Mouse (Mus musculus): ENCODE results near the gene Ahcy. TPM values are rescaled to one million over a fixed set of nuclear protein-coding genes. Genes with fewer than 3 reads are reported as not detected.

Ahcy gene
- polyA plus RNA-seq, 1 experiment from 2014 or later: 45.1 TPM

DNA sequence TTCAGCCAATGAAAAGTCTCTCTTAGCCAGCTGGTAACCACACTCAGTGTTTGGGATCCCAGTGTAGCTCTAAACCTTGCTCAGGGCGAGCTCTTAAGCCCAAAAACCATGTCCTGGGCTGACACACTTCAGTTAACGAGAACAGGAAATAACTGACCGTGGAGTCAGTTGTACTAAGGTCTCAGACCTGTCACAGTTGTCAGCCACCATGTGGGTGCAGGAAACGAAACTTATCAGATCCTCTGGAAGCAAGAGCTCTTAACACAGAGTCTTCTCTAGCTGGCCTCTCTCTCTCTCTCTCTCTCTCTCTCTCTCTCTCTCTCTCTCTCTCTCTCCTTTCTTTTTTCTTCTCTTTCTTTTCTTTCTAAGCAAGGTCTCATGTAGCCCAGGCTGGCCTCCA is 19.1 kb upstream of the Ahcy start:
- Histone ChIP-seq H3K27ac (ENCODE audit: low read length) (no peak overlapping the region), H3K9me3 (ENCODE audit: control insufficient read depth, low read length) (no peaks in the 10 kb centered on the region), H3K4me3 (replicated peaks; ENCODE audit: low read length) (no peak overlapping the region), H3K4me2 (ENCODE audit: low read length) (no peak overlapping the region), H3K4me1 (replicated peaks; ENCODE audit: control insufficient read depth, insufficient read depth, low read length) (no peaks in the 10 kb centered on the region), H3K9ac (replicated peaks; ENCODE audit: low read depth, low read length) (no peak overlapping the region), H3K27me3 (replicated peaks; ENCODE audit: control insufficient read depth, insufficient read depth, low read length) (no peaks in the 10 kb centered on the region), H3K36me3 (ENCODE audit: control insufficient read depth, insufficient read depth) (no peaks in the 10 kb centered on the region)
- WGBS: 68% methylated on average over 4 of the region's 4 CpGs
- ATAC-seq: no peak

DNA sequence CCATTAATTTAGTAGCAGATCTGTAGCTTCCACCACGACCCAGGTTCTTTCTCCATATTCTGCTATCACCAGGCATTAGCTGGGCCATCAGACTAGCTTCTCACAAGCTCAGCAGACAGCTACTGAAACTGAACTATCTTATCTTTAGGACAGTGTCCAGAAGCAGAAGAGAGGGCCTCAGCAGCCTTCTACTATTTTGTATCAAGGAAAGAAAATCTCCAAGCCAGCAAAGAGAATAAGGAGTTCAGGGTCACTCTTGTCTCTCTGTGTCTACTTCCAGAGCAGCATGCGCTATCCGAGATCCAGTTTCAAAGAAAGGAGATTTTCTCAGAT is 17.4 kb upstream of the Ahcy start:
- H3K4me2 ChIP-seq (ENCODE audit: low read length): no peak overlapping the region
- no peaks in the 10 kb centered on the region for H3K9me3 ChIP-seq (ENCODE audit: control insufficient read depth, low read length)
- WGBS: 84% methylated on average over 3 of the region's 3 CpGs
- H3K27ac ChIP-seq (ENCODE audit: low read length): no peak overlapping the region
- no peaks in the 10 kb centered on the region for H3K36me3 ChIP-seq (ENCODE audit: control insufficient read depth, insufficient read depth)
- no peaks in the 10 kb centered on the region for H3K4me1 ChIP-seq (replicated peaks; ENCODE audit: control insufficient read depth, insufficient read depth, low read length)
- no peaks in the 10 kb centered on the region for H3K27me3 ChIP-seq (replicated peaks; ENCODE audit: control insufficient read depth, insufficient read depth, low read length)
- H3K4me3 ChIP-seq (replicated peaks; ENCODE audit: low read length): no peak overlapping the region
- no peak overlapping the region for H3K9ac ChIP-seq (replicated peaks; ENCODE audit: low read depth, low read length)
- no peak for ATAC-seq

DNA sequence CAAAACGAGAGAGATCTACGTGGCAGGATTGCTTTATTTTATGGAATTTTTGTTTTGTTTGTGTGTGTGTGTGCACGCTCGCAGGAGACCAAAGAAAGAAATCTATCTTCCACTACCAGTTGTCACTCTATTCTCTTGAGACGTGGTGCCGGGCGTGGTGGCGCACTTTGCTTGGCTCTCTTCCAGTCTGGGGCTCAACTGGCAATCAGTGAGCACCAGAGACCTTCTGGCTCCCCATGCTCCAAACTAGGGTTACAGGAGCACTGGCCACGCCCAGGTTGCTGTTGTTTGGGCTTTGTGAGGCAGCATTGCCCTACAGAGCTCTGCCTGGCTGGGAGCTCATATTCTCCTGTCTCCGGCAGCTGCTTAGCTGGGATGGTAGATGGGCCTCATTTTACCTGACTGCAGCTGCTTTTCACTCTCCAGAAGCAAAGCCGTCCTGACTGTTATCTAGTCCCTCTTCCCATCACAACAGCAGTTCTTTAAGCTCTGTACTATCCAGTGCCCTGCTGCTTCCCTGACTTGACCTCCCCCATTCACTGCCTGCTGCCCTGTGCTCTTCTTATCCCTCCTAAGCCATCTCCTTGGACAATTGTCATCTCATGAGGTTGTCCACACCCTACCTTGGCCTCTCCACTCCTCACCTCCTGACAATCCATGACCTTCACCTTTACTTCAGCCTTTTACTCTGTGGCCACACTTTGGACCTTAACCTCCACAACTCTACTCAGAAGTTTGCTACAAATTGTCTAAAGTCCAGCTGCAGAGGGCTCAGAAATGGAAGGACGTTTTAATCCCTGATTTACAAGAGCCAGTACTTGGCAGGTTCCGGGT is 16.8 kb upstream of the Ahcy start:
- 60% methylated on average over 13 of the region's 13 CpGs for WGBS
- H3K9me3 ChIP-seq (ENCODE audit: control insufficient read depth, low read length): no peaks in the 10 kb centered on the region
- H3K36me3 ChIP-seq (ENCODE audit: control insufficient read depth, insufficient read depth): no peaks in the 10 kb centered on the region
- no peak overlapping the region for H3K4me3 ChIP-seq (replicated peaks; ENCODE audit: low read length)
- no peak overlapping the region for H3K9ac ChIP-seq (replicated peaks; ENCODE audit: low read depth, low read length)
- H3K4me1 ChIP-seq (replicated peaks; ENCODE audit: control insufficient read depth, insufficient read depth, low read length): no peaks in the 10 kb centered on the region
- H3K4me2 ChIP-seq (ENCODE audit: low read length): no peak overlapping the region
- no peak for ATAC-seq
- H3K27me3 ChIP-seq (replicated peaks; ENCODE audit: control insufficient read depth, insufficient read depth, low read length): no peaks in the 10 kb centered on the region
- H3K27ac ChIP-seq (ENCODE audit: low read length): no peak overlapping the region

DNA sequence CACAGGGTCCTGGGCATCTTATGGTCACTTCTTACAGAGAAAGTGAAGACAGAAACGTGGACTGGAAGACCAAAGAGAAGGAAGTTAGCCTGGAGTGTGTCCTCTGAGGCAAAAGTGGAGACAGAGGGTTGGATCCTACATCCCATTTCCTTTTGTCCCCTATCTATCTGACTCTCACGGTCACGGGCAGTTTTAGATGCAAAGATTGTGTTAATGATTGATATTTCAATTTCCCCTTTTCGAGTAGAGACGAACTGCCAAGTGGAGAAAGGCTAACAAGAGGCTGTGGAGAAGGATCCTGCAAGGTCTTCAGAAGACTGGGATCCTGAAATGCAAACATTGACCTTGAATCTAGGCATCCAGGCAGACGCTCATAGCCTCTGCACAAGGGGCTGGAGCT is 14.0 kb upstream of the Ahcy start:
- no peak overlapping the region for H3K9ac ChIP-seq (replicated peaks; ENCODE audit: low read depth, low read length)
- 88% methylated on average over 6 of the region's 6 CpGs for WGBS
- no peak overlapping the region for H3K4me3 ChIP-seq (replicated peaks; ENCODE audit: low read length)
- no peak for ATAC-seq
- no peaks in the 10 kb centered on the region for H3K4me1 ChIP-seq (replicated peaks; ENCODE audit: control insufficient read depth, insufficient read depth, low read length)
- no peaks in the 10 kb centered on the region for H3K36me3 ChIP-seq (ENCODE audit: control insufficient read depth, insufficient read depth)
- no peaks in the 10 kb centered on the region for H3K27me3 ChIP-seq (replicated peaks; ENCODE audit: control insufficient read depth, insufficient read depth, low read length)
- no peaks in the 10 kb centered on the region for H3K9me3 ChIP-seq (ENCODE audit: control insufficient read depth, low read length)
- no peak overlapping the region for H3K4me2 ChIP-seq (ENCODE audit: low read length)
- H3K27ac ChIP-seq (ENCODE audit: low read length): no peak overlapping the region

DNA sequence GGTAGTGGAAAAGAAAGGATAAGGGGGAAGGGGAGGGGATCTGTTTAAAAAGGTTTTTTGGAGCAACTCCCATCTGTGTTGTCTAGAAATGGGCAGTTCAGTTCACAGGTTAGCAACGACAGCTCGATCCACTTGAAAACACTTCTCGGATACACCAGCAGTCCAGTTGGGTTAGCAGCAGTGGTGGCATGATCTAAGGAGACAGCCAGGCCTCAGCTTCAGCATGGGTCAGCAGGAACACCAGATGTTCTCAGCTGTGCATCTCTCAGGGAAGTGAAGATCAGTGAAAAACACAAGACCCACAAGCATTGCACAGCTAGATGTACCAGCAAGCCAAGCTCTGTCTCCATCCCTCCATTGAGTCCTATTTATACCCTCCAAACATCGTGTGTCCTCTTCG is 12.0 kb upstream of the Ahcy start:
- H3K9ac ChIP-seq (replicated peaks; ENCODE audit: low read depth, low read length): no peak overlapping the region
- H3K27ac ChIP-seq (ENCODE audit: low read length): no peak overlapping the region
- no peaks in the 10 kb centered on the region for H3K9me3 ChIP-seq (ENCODE audit: control insufficient read depth, low read length)
- no peak overlapping the region for H3K4me3 ChIP-seq (replicated peaks; ENCODE audit: low read length)
- 91% methylated on average over 5 of the region's 5 CpGs for WGBS
- H3K36me3 ChIP-seq (ENCODE audit: control insufficient read depth, insufficient read depth): no peaks in the 10 kb centered on the region
- no peaks in the 10 kb centered on the region for H3K4me1 ChIP-seq (replicated peaks; ENCODE audit: control insufficient read depth, insufficient read depth, low read length)
- no peak overlapping the region for H3K4me2 ChIP-seq (ENCODE audit: low read length)
- H3K27me3 ChIP-seq (replicated peaks; ENCODE audit: control insufficient read depth, insufficient read depth, low read length): no peaks in the 10 kb centered on the region
- no peak for ATAC-seq

DNA sequence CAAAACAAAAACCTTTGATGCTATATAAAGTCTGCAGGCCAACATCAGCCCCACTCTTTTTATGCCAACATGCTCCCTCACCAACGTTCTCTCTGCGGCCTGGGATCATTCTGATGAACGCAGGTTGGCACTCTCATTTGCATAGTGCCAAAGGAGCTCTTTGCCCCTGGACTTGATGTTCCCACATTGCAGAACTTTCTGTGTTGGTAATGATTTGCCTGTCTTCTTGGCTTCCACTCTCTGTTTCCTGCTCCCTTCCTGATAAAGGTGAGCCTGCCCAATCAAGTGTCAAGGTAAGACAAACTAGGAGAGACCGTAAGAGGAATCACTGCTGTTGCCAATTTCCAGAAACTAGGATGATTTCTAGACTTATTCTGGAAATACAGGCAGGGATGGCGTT is 10.2 kb upstream of the Ahcy start:
- H3K4me3 ChIP-seq (replicated peaks; ENCODE audit: low read length): no peak overlapping the region
- H3K9me3 ChIP-seq (ENCODE audit: control insufficient read depth, low read length): no peaks in the 10 kb centered on the region
- 90% methylated on average over 5 of the region's 5 CpGs for WGBS
- H3K4me2 ChIP-seq (ENCODE audit: low read length): no peak overlapping the region
- H3K9ac ChIP-seq (replicated peaks; ENCODE audit: low read depth, low read length): no peak overlapping the region
- no peaks in the 10 kb centered on the region for H3K4me1 ChIP-seq (replicated peaks; ENCODE audit: control insufficient read depth, insufficient read depth, low read length)
- H3K27me3 ChIP-seq (replicated peaks; ENCODE audit: control insufficient read depth, insufficient read depth, low read length): no peaks in the 10 kb centered on the region
- no peak for ATAC-seq
- no peaks in the 10 kb centered on the region for H3K36me3 ChIP-seq (ENCODE audit: control insufficient read depth, insufficient read depth)
- H3K27ac ChIP-seq (ENCODE audit: low read length): no peak overlapping the region

DNA sequence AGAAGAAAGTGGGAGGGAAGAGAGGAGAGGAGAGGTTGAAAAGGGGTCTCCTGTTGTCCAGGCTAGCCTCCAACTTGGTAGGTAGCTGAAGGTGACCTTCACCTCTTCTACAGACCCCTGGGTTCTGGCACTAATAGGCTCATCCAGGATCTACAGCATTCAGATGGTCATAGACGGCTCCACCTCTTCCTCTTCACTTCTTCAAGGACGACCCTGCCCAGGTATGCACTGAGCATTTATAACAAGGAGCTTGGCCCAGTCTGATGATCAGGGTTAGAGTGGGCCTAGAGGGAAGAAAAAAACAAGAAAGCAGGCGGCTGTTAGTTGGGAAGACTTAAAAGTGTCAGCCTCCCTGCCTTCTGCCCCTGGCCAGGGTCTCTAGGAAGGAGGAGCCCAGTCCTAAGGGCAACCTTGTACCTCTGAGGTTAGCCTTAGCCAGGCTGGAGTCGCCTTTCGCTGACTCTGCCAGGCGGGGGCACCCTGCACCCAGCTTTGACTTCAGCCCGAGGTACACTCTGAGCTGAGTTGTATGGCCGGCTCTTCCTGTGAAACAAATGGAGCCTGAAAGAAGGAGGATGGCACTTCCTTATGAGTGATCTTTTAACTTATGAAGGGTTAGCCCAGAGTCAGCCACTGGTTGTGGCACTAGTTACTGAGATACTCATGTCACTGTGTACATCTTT is 8.0 kb upstream of the Ahcy start:
- H3K4me1 ChIP-seq (replicated peaks; ENCODE audit: control insufficient read depth, insufficient read depth, low read length): no peaks in the 10 kb centered on the region
- no peak overlapping the region for H3K27ac ChIP-seq (ENCODE audit: low read length)
- 24% methylated on average over 8 of the region's 8 CpGs for WGBS
- no peak overlapping the region for H3K4me3 ChIP-seq (replicated peaks; ENCODE audit: low read length)
- no peak overlapping the region for H3K9ac ChIP-seq (replicated peaks; ENCODE audit: low read depth, low read length)
- no peak for ATAC-seq
- no peaks in the 10 kb centered on the region for H3K27me3 ChIP-seq (replicated peaks; ENCODE audit: control insufficient read depth, insufficient read depth, low read length)
- no peaks in the 10 kb centered on the region for H3K9me3 ChIP-seq (ENCODE audit: control insufficient read depth, low read length)
- no peaks in the 10 kb centered on the region for H3K36me3 ChIP-seq (ENCODE audit: control insufficient read depth, insufficient read depth)
- no peak overlapping the region for H3K4me2 ChIP-seq (ENCODE audit: low read length)

DNA sequence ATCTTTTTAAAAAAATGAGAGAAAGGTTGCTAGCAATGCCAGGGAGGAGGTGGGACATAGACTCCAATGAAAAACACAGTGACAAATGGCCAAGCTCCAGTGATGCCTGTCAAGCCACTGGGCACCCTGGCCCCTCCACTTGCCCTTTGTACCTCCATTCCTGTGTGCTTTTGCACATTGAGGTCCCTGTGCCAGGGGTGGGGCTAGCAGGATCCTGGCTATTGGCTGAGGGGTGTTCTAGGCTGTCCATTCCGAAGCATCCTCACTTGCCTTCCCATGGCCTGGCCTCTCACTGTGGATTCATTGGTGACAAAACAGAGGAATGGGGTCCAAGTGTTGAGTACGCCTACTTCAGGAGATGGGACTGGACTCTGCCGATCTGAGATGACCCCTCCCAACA is 6.8 kb upstream of the Ahcy start:
- 87% methylated on average over 3 of the region's 3 CpGs for WGBS
- Histone ChIP-seq H3K36me3 (ENCODE audit: control insufficient read depth, insufficient read depth) (no peaks in the 10 kb centered on the region), H3K9ac (replicated peaks; ENCODE audit: low read depth, low read length) (no peak overlapping the region), H3K4me1 (replicated peaks; ENCODE audit: control insufficient read depth, insufficient read depth, low read length) (no peaks in the 10 kb centered on the region), H3K4me2 (ENCODE audit: low read length) (no peak overlapping the region), H3K9me3 (ENCODE audit: control insufficient read depth, low read length) (no peaks in the 10 kb centered on the region), H3K27ac (ENCODE audit: low read length) (no peak overlapping the region), H3K4me3 (replicated peaks; ENCODE audit: low read length) (no peak overlapping the region), H3K27me3 (replicated peaks; ENCODE audit: control insufficient read depth, insufficient read depth, low read length) (no peaks in the 10 kb centered on the region)
- no peak for ATAC-seq

DNA sequence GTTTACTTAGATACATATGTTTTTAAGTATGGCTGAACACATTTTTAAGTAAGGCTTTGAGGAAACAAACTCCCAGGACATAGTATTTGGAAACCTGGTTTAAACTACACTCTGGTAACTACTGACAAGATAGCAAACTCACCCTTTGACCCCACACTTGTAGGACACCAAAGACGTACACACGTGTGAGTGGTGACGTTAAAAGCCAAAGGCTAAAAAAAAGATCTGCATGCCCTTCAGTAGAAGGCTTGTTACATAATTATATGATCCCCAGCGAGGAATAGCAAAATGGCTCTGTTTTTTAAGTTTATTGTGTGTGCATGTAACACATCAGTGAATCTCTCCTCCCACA is 5.9 kb upstream of the Ahcy start:
- Histone ChIP-seq H3K4me3 (replicated peaks; ENCODE audit: low read length) (no peak overlapping the region), H3K36me3 (ENCODE audit: control insufficient read depth, insufficient read depth) (no peaks in the 10 kb centered on the region), H3K4me2 (ENCODE audit: low read length) (no peak overlapping the region), H3K27me3 (replicated peaks; ENCODE audit: control insufficient read depth, insufficient read depth, low read length) (no peaks in the 10 kb centered on the region), H3K27ac (ENCODE audit: low read length) (no peak overlapping the region), H3K9ac (replicated peaks; ENCODE audit: low read depth, low read length) (no peak overlapping the region), H3K9me3 (ENCODE audit: control insufficient read depth, low read length) (no peaks in the 10 kb centered on the region), H3K4me1 (replicated peaks; ENCODE audit: control insufficient read depth, insufficient read depth, low read length) (peaks cover 5% of the 10 kb centered on the region)
- WGBS: 79% methylated on average over 4 of the region's 4 CpGs
- ATAC-seq: no peak

All from forebrain, embryonic 16.5 days (tissue).